Mouse (Mus musculus) left cerebral cortex, adult 11 months (tissue): Measurements from ENCODE around the gene Zfp607b.
A peak's percentile ranks its signal among the peaks of the same experiment; 100 is the strongest.

Source experiments
- DNase-seq: peaks from one replicate; pipeline ENCODE4 v3.0.0; 2022; ENCODE audit warnings: low spot score

The Zfp607b gene

GRCm38 (mm10) chr7:27685220-27685619 is 3.9 kb upstream of the Zfp607b start:
- DNase-seq = no peak

GRCm38 (mm10) chr7:27685681-27686080 is 3.5 kb upstream of the Zfp607b start:
- DNase-seq = no peak

GRCm38 (mm10) chr7:27687043-27687442 is 2.1 kb upstream of the Zfp607b start:
- no peak for DNase-seq

GRCm38 (mm10) chr7:27687836-27688235 is 1.3 kb upstream of the Zfp607b start:
- no peak for DNase-seq

GRCm38 (mm10) chr7:27688246-27688788 is 823 bp upstream of the Zfp607b start:
- no peak for DNase-seq

GRCm38 (mm10) chr7:27691076-27691475 is 1.9 kb downstream of the Zfp607b start:
- no peak for DNase-seq

- DNase-seq = no peak
Observed at GRCm38 (mm10) chr7:27696711-27697110, 7.6 kb downstream of the Zfp607b start.

- no peak for DNase-seq
Observed at GRCm38 (mm10) chr7:27710402-27710801, 21.3 kb downstream of the Zfp607b start.

GRCm38 (mm10) chr7:27721951-27722350 is 32.8 kb downstream of the Zfp607b start:
- DNase-seq = no peak

- no peak for DNase-seq
Observed at GRCm38 (mm10) chr7:27725566-27726538, 36.7 kb downstream of the Zfp607b start.

- no peak for DNase-seq
Observed at GRCm38 (mm10) chr7:27727471-27727870, 38.3 kb downstream of the Zfp607b start.

- peak; percentile 77 for DNase-seq
Observed at GRCm38 (mm10) chr7:27731281-27731883, 42.2 kb downstream of the Zfp607b start, which contains the start of gene Zfp60. Gene Zfp60, plus strand, starts transcription at chr7:27731389.

- no peak for DNase-seq
Observed at GRCm38 (mm10) chr7:27731946-27732345, 42.8 kb downstream of the Zfp607b start.

- DNase-seq = no peak
Observed at GRCm38 (mm10) chr7:27732508-27732907, 43.4 kb downstream of the Zfp607b start.

- no peak for DNase-seq
Observed at GRCm38 (mm10) chr7:27735457-27735856, 46.3 kb downstream of the Zfp607b start.
